Mouse (Mus musculus) right cerebral cortex, postnatal 4 days (tissue): ENCODE measurements at regions not wholly inside any gene's neighbourhood (a gene's known extent, or its start where the extent isn't known, plus 50 kb on each side); places are given as distances from the start of the nearest gene placed in this dataset.

Experiments used
- DNase-seq: peaks from one replicate; pipeline ENCODE4 v3.0.0-alpha.2; 2022

DNA sequence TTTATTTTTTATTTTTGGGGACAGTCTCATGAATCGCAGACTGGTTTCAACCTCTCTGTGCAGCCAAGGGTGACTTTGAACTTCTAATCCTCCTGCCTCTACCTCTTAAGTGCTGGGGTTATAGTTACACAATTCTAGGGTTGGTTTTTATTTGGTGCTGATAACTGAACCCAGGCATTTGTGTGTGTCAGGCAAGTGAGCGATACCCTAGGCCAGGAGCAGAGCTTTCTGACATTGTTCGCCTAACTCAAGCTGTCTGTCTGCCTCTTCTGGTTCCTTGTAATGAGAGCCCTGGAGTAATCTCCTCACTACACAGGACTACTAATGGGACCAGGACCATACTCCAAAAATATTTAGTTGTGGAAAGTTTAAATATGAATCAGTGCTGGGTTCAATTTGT, 281.1 kb downstream of the Maf start:
- no peak for DNase-seq

- DNase-seq, result no peak
Measured at GRCm38 (mm10) chr8:115425360-115425759, 282.2 kb downstream of the Maf start.

DNA sequence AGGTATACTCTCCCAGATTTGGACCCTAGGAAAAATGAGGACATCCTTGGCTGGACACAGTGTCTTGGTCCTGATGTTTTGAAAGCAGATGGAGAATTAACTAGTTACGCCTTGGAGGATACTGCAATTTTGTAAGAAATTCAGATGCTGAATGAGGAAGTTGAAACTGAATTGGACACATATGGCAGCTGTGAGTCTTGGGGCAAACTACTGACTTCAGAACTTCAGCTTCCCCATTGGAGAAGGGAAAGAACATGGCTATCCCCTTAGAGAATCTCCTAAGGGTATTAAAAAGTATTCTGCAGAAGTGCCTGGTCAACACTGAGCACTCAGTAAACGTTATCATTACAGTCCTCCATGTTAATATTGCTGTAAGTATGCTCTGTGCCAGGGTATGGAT, 283.9 kb downstream of the Maf start:
- no peak for DNase-seq

- DNase-seq, result no peak
Measured at GRCm38 (mm10) chr8:115423056-115423455, 284.5 kb downstream of the Maf start.

- DNase-seq, result no peak
Measured at GRCm38 (mm10) chr8:115420536-115420935, 287.1 kb downstream of the Maf start.

DNA sequence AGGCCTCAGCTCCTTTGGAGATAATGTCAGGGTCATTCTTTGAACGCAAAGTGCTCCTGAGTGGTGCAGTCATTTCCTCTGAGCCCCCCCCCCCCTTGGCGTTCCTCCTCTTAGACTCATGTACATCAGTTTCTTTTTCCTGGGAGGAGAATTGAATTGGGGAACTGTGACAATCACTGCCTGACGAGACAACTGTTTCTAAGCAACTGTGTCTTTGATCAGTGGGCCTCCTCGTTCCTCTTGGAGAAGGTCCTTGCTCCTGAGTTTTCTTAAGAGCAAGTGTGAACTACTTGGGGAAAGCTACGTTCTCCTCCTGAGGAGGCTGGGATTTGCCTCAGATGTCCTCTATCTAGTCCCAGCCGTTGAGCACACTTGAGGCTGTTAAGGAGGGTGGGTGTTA, 287.5 kb downstream of the Maf start:
- DNase-seq, result no peak

DNA sequence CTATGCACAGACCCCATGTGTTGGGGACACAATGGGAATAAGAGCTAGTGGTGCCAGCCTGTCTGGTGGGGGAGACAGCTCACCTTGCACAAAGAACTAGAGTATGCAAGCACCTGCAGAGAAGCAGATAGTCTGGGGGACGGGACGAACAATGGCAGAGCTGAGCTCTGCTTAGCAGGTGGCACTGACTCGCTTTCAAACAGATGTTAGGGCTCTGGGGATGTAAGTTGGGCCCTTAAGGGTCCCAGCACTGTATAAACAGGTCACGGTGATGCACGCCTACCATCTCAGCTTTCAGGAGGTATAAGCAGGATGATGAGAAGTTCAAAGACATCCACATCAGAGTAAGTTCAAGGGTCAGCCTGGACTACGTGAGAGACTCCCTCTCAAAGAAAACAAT, 289.5 kb downstream of the Maf start:
- no peak for DNase-seq

DNA sequence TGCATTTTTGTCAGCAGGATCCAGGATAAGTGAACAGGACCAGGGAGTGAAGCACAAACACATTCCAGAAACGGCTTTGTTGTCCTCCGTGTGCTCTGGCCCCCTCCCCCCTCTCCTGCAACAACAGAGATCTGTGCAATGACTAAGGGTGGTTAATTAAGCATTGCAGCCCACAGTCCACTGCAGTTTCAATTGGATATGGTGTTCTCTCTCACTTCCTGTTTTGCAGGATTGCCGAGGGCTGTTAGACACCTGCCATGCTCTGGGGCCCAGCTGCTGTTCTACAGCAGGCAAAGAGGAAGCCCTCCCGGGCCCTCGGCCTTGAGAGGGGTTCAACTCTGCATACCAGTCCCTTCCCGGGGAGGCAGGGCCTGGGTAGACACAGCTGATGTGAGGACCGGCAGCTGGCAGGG, 293.5 kb downstream of the Maf start:
- peak; percentile 13 for DNase-seq

DNA sequence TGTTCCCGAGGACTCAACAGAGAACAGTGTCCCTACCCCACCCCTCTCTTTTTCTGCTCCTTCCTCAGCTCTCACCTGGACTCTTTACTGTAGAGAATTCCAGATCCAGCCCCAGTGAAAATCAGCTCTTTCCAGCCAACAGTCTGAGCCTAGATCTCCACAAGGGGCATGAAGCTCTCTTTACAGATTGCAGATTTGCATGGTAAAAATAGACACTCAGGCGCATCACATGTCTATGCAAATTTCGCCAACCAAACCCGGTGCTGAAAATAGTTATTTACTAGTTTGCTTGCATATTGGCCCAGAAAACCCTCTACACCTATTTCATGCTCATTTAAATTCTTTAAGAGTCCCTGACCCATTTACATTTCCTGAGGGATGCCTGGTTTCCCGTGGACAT, 295.8 kb downstream of the Maf start:
- DNase-seq, result no peak

- no peak for DNase-seq
Measured at GRCm38 (mm10) chr8:115411061-115411460, 296.5 kb downstream of the Maf start.

DNA sequence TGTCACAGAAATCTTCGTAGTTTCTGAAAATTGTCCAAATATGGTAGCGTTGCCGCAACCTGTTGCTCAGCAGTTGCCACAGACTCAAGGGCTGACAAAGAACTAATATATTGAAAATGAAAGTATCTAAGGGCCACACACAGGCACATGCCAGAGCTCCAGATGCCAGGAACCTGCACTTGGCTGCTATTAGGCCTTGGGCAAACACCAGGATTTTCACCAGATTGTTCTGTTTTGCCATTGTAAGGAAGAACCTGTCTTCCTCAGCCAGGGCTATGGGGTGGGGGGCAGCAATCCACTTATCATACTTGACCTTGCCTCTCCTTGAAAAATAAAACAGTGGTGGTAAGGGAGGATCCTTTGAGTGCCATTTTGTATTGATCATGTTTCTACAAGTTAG, 297.4 kb downstream of the Maf start:
- DNase-seq, result no peak

DNA sequence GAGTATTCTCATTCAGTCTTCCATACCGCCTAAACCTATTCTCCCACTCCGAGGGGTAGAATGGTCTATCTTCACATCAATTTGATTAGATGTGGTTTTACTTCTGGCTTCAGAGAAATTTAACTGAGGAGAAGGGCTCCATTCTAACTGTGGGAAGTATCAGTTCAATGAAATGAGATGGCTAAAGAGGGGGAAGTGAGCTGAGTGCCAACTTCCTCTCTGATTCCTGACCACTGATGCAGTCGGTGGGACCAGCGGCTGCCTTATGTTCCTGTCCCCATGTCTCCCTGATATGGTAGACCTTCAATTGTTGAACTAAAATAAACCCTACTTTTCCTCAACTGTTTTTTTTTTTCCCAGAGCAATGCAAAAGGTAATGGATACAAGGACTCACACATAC, 300.1 kb downstream of the Maf start:
- DNase-seq, result no peak

DNA sequence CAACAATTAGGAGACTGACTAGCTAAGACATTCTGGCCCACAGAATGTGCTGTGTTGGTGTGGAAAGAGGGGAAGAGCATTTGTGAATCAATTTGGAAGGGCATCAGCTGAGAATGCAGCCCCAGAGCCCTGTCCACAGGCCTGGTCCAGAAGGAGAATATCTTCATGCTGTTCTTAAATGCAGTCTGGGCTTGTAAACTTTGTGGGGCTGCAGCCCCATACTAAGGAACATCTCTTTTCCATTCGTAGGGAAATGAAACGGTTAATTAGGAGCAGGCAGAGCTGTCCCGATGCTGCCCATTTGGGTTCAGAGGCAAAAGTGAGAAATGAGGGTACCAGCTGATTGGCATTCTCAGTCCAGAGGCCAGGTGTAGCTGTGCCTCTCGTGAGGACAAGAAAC, 304.0 kb downstream of the Maf start:
- DNase-seq, result no peak

GRCm38 (mm10) chr8:115402471-115403197, 305.0 kb downstream of the Maf start:
- DNase-seq, result no peak
